7 mouse cellular contexts compared by ENCODE assay signal in genomic region chr6:134594569-134595442, GRCm38 (mm10). TPM values are rescaled to one million over a fixed set of nuclear protein-coding genes. Genes with fewer than 3 reads are reported as not detected.
DNase-seq lines count a peak whose midpoint lies in the region; ATAC-seq lines count a peak whose summit lies in the region.

No protein-coding gene starts in this region.

- WGBS in kidney, embryonic 15.5 days, result 61% methylated on average over 21 of the region's 21 CpGs
- WGBS in hindbrain, embryonic 10.5 days, result 82% methylated on average over 21 of the region's 21 CpGs

- H3K4me2 ChIP-seq in kidney, embryonic 15.5 days, result peak overlapping the region; percentile 27

- peak overlapping the region; percentile 48 for H3K27ac ChIP-seq in kidney, embryonic 15.5 days
- H3K27ac ChIP-seq in hindbrain, embryonic 10.5 days, result no peak overlapping the region

- no peaks in the 10 kb centered on the region for H3K9me3 ChIP-seq in kidney, embryonic 15.5 days (replicated peaks)
- no peaks in the 10 kb centered on the region for H3K9me3 ChIP-seq in hindbrain, embryonic 10.5 days

- H3K9ac ChIP-seq in kidney, embryonic 15.5 days, result no peak overlapping the region

- H3K4me1 ChIP-seq in kidney, embryonic 15.5 days, result peaks cover 14% of the 10 kb centered on the region
- 0 out of 2 replicates have a peak, but pooled peaks cover 3% of the 10 kb centered on the region for H3K4me1 ChIP-seq in hindbrain, embryonic 10.5 days (replicated peaks)

- no peak overlapping the region for H3K4me3 ChIP-seq in kidney, embryonic 15.5 days (replicated peaks)
- H3K4me3 ChIP-seq in hindbrain, embryonic 10.5 days, result no peak overlapping the region

- peak; percentile 42 for DNase-seq in adrenal gland, adult 8-10 months
- peak; percentile 87 for DNase-seq in lung, postnatal 36 days
- DNase-seq in frontal cortex, adult 2 months (ENCODE audit: extremely low spot score in 1 of 2, low spot score in 1 of 2), result no peak
- no peak for DNase-seq in frontal cortex, postnatal 14 days (ENCODE audit: low spot score in 2 of 2)
- DNase-seq in hindbrain, embryonic 10.5 days (ENCODE audit: low spot score), result no peak

- peak; percentile 93 for ATAC-seq in granulocyte monocyte progenitor cell, adult 5-6 weeks (replicated peaks; ENCODE audit: poor library complexity, severe bottlenecking)
- ATAC-seq in kidney, embryonic 15.5 days (replicated peaks; ENCODE audit: low FRiP score), result peak; percentile 40

- no peaks in the 10 kb centered on the region for H3K27me3 ChIP-seq in kidney, embryonic 15.5 days
- no peaks in the 10 kb centered on the region for H3K27me3 ChIP-seq in hindbrain, embryonic 10.5 days (ENCODE audit: insufficient read depth, poor library complexity, severe bottlenecking)

- no peaks in the 10 kb centered on the region for H3K36me3 ChIP-seq in kidney, embryonic 15.5 days
- no peaks in the 10 kb centered on the region for H3K36me3 ChIP-seq in hindbrain, embryonic 10.5 days

RNA-seq across cellular contexts. Expression of gene Lrp6, which starts 28.0 kb away (rescaled TPM):
- 10 to 100 TPM; 74.7 to 92.6 (median 89.5) TPM for total RNA-seq in adrenal gland, adult 8-10 months (2022)
- 17.2 and 22.6 TPM in 2 replicates for total RNA-seq in granulocyte monocyte progenitor cell, adult 5-6 weeks (2014; fragmentation: Nextera tagmentation)
- 31.3 and 36.1 TPM in 2 replicates for total RNA-seq in granulocyte monocyte progenitor cell, adult 5-6 weeks (2017)
- 34.5 and 37.5 TPM in 2 replicates for polyA plus RNA-seq in kidney, embryonic 15.5 days (2015; fragmentation: Nextera tagmentation; extraction: Ambion mirVana)
- polyA plus RNA-seq in frontal cortex, adult 2 months (2012; rRNA removed), result 26.7 and 26.8 TPM in 2 replicates
- 24.7 and 25.3 TPM in 2 replicates for polyA plus RNA-seq in hindbrain, embryonic 10.5 days (2016; fragmentation: Nextera tagmentation; extraction: Ambion mirVana)

RNA-seq across cellular contexts. Expression of gene Mansc1, which starts 37.5 kb away (rescaled TPM):
- 10 to 100 TPM in 1 of 4 experiments, 1 to 10 TPM in 3; 5.4 to 10.2 (median 7.8) TPM for total RNA-seq in adrenal gland, adult 8-10 months (2022)
- total RNA-seq in granulocyte monocyte progenitor cell, adult 5-6 weeks (2014; fragmentation: Nextera tagmentation), result 5.3 and 6.3 TPM in 2 replicates
- 3.5 and 5.0 TPM in 2 replicates for total RNA-seq in granulocyte monocyte progenitor cell, adult 5-6 weeks (2017)
- 6.9 and 7.0 TPM in 2 replicates for polyA plus RNA-seq in kidney, embryonic 15.5 days (2015; fragmentation: Nextera tagmentation; extraction: Ambion mirVana)
- polyA plus RNA-seq in frontal cortex, adult 2 months (2012; rRNA removed), result 7.6 and 9.2 TPM in 2 replicates
- polyA plus RNA-seq in hindbrain, embryonic 10.5 days (2016; fragmentation: Nextera tagmentation; extraction: Ambion mirVana), result 0.95 and 1.2 TPM in 2 replicates

RNA-seq across cellular contexts. Expression of gene Borcs5, which starts 44.5 kb away (rescaled TPM):
- 10 to 100 TPM; 18.4 to 25.8 (median 23.1) TPM for total RNA-seq in adrenal gland, adult 8-10 months (2022)
- 13.5 and 19.0 TPM in 2 replicates for total RNA-seq in granulocyte monocyte progenitor cell, adult 5-6 weeks (2014; fragmentation: Nextera tagmentation)
- 5.8 and 6.4 TPM in 2 replicates for total RNA-seq in granulocyte monocyte progenitor cell, adult 5-6 weeks (2017)
- 15.8 and 16.4 TPM in 2 replicates for polyA plus RNA-seq in kidney, embryonic 15.5 days (2015; fragmentation: Nextera tagmentation; extraction: Ambion mirVana)
- 39.4 and 39.6 TPM in 2 replicates for polyA plus RNA-seq in frontal cortex, adult 2 months (2012; rRNA removed)
- polyA plus RNA-seq in hindbrain, embryonic 10.5 days (2016; fragmentation: Nextera tagmentation; extraction: Ambion mirVana), result 20.1 and 28.7 TPM in 2 replicates

Comparison
In these comparisons a context has a peak if more than half of its experiments do, and no peak if none do; other contexts are left out.
1. DNase-seq: peak in adrenal gland, adult 8-10 months (single experiment) and lung, postnatal 36 days (single experiment); none in frontal cortex, adult 2 months (0 of 2), frontal cortex, postnatal 14 days (0 of 2) and hindbrain, embryonic 10.5 days (single experiment).